Mouse (Mus musculus) induced T-regulatory cell, adult 2 months (primary cell): ENCODE results near the gene Zfp213.
"Not testable (repeated sequence)": the region's sequence is repeated elsewhere in the genome, so short reads cannot be mapped to it uniquely, and the experiment has no call there.

Source experiments
- DNase-seq: peaks from one replicate; pipeline ENCODE4 v3.0.0-alpha.2; 2012; ENCODE audit warnings: low read depth

Zfp213 gene

DNA sequence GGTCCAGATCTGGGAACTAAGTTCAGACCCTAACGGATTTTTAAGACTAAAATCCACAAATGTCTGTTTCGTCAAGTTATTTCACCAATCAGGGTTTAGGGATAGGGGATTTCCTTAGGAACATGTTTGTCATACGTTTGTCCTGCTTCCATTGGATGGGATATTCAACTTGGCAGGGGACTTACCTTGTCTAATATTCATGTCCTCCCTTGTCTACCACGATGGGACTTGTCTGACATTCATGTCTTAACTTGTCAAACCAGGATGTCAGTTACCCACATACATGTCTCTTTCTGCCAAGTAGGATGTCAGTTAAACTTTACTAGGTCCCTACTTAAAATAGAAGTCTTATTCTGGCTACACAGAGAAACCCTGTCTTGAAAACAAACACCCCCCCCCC is 20.1 kb downstream of the Zfp213 start:
- DNase-seq: peak; percentile 28

DNA sequence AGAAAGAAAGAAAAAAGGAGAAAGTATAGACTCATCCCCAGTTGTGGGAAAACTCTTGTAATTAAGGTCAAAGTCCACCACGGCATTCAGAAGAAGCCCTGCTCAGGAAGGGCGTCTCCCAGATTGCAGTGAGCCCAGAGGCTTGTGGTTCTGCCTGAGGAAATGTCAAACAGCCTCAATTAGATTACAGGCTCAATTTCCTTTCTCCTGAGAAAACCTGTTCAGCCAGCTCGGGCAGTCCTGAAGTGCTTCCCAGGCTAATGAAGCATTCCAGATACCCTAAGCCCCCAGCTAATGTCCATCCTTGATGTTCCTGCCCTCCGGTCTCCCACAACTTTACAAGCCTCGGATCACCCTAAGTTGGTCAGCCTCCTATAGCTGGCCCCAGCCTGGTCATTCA is 20.7 kb downstream of the Zfp213 start:
- peak; percentile 22 for DNase-seq

DNA sequence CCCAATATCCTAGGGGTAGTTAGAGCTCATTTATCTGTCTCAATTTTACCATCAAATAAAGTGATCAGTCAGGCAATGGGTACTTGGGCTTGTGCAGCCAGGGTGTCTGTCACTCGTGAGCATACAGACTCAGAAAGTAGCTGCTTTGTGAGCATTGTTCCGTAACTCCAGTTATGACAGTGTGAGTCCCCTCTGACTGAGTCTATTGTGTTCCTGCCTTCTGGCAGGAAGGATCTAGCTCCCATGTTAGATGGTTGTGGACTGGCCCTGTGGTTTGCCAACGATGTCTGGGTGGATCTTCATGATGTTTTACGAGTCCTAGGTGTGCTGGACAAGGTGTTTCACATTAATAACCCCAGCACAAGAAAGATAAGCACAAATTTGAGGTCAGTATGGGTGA is 21.2 kb downstream of the Zfp213 start:
- peak; percentile 14 for DNase-seq

DNA sequence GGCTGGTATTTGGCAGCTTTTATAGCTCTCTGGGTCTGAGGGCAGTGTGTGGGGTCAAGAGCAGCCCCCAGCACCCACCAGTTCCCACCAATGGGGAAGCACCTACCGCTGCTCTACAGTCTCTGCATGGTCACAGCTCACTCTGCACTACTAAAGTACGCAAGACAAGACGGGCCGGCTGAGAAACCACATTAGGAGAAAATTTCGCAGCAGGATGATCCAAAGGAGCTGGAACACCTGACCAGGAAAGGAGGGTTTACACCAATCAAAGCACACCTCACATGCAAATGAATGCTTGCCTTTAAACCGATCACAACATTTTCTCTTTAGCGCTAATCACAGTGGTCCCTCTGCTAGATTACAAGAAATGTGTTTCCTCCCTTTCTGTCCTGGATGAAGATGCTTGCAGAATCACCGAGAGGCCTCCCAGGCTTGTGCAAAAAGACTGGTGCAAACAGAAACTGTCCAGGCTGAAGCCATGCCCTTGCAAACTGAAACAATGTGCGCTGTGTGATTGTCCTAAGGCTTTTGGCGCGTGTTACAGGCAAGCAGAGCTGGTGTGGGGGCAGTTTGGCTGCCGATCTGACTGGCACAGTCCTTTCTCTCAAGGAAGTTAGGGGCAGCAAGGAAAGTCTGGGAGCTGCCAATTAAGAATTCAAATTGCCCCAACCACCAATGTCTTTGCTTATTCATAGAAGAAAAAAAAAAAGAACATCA is 21.9 kb downstream of the Zfp213 start:
- DNase-seq: no peak

DNA sequence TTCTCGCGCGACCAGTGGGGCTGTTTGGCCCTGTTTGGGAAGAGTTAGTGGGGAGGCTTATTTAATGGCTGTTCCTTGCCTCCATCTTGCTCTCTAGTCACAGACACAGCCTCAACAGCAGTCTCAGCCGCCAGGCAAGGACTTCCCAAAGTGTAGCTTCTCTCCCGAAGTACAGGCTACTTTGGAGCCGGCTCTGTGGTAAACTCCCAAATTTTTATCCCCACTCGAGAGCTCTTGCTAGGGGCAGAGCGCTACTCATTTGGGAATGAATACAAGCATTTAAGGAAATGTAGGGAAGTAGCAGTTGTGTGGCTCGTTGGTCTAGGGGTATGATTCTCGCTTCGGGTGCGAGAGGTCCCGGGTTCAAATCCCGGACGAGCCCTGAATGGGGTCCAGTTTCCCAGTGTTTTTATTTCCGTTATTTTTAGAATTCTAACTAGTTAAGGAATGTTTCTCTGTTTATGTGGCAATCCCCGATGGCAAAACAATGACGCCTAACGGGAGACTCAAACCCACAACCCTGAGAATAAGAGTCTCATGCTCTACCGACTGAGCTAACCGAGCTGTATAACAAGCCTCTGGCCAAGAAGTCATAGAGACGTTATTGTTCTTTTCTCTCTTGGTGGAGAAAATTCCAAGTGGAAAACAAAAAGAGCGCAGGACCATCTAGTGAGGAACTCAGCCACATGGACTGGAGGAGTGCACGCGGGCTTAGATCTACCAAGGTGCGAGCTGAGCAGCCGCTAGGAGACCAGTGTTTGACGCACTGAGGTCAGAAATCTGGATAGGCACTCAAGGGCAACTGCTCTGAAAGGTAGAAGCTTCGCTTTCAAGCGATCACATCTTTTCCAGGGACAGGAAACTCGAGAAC is 23.2 kb downstream of the Zfp213 start:
- no peak for DNase-seq

DNA sequence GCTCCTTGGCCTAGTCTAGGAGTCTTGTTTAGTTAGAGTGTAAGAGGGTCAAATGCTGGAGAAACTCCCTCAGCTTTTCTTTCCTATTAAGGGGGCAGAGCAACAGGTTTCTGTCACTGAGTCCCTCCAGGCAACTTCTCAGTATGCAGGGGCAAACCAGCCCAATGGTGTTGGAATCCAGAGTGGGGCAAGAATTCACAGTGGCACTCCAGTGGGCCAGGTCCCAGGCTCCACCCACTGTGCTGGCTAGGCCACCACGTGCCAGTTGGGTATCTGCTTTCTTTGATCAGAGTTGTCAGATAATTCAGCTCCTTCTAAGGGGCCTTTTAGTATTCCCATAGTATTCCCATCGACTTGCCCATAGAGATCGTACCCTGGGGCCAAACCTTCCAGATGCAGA is 23.9 kb downstream of the Zfp213 start:
- DNase-seq: no peak

DNA sequence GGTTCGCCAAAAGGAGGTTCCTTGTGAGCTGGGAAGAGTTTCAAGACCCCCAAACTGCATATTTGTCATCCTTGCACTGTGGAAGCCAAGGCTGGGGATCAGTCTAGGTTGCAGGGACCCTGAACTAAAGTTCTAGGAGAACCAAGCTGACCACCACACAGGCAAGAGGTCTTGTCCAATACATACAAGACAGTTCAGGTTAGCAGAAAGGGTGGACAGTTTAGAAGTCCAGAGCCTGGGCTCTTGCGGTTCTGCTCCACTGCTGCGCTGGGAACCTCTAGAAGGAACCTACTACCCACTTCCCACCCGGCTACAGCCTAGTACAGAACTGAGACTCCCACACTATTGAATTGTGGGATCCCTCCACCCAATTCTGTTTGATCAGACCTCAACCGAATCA is 24.4 kb downstream of the Zfp213 start:
- DNase-seq: no peak

DNA sequence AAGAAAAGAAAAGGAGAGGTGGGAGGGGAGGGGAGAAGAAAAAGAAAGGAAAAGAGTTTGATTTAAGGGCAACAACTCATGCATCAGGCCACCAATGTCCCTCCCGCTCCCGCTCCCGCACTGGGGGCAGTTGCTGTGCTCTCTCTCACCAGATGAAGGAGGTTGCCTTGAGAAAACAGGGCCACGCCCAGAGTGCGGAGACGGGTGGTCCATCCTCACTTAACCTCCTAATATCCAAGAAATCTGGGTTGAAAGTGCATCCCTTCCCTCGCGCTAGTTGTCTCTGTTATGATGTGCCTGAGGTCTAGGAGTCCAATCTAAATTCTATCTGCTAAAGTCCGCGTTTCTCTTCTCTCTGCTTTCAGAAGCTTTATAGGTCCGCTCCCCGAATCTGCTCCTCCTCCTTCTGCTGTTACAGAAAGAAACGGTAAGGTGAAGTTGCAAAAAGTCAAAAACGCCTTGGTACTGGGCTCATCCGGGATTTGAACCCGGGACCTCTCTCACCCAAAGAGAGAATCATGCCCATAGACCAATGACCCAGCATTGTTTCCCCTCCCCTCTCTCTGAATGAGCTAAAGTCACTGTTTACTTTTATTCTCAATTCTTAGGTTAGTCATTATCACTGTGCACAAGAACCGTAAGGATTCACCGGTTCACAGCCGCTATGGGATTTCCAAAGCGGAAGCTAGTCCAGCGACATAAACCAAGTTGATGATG is 25.6 kb downstream of the Zfp213 start:
- DNase-seq: peak; percentile 34

DNA sequence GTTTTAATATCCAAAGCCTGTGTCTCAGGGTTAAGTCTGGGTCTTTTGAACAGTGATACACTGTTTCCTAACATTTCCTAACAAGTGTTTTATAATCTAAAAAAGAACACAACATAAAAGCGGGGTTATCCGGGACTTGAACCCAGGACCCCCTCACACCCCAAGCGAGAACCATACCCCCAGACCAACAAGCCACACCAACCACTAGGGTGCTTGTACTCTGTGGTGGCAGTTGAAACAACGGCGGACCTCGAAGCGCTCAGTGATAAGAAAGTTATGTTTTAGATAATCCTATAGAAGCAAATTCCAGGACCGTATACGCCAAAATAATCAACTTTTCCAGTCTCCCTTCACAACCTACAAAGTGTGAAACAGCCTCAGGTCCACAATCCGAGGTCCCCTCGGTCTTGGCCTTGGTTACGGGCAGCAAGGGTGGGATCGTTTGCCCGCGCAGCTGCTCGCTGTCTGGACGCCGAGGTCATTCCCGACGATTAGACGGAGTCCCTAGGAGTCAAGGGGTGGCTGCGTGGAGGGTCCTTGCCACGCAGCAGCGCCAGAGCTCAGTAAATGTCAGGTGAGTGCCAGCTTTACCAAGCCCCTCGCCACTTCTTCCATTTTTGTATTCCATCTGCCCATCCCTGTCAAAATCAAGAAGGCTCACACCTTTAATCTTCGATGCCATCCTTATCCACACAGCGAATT is 26.3 kb downstream of the Zfp213 start:
- DNase-seq: no peak

DNA sequence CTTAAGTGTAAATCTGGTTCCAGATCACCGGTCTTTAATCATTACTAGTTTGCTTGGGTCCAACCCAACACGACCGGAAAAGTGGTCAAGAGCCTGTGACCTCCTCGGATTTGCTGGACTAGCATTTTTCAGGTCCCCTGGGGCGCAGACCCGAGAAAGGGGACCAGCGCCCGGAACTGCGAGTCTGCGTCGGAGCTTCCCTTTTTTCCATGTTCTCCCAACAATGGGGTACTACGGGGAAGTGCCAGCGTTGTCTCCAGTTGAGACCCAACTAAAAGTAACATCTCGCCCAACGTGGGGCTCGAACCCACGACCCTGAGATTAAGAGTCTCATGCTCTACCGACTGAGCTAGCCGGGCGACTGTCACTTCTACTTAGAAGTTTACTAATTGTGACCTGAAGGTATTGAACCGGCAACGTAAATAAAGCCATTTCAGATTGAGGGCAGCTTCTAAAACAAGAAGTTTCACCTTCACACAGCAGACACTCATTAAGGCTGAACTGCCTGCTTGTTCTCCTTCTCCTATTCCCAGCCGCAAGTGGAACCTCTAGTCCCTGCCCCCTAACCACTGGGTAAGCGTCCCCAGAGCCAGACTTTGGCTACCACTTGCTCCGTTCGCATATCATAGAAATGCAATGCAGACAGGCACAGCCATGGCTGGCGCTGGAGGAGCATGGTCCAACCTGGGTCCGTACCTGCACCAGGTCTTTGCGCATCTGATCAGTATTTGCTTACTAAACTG is 28.8 kb downstream of the Zfp213 start:
- DNase-seq: peak; percentile 40

DNA sequence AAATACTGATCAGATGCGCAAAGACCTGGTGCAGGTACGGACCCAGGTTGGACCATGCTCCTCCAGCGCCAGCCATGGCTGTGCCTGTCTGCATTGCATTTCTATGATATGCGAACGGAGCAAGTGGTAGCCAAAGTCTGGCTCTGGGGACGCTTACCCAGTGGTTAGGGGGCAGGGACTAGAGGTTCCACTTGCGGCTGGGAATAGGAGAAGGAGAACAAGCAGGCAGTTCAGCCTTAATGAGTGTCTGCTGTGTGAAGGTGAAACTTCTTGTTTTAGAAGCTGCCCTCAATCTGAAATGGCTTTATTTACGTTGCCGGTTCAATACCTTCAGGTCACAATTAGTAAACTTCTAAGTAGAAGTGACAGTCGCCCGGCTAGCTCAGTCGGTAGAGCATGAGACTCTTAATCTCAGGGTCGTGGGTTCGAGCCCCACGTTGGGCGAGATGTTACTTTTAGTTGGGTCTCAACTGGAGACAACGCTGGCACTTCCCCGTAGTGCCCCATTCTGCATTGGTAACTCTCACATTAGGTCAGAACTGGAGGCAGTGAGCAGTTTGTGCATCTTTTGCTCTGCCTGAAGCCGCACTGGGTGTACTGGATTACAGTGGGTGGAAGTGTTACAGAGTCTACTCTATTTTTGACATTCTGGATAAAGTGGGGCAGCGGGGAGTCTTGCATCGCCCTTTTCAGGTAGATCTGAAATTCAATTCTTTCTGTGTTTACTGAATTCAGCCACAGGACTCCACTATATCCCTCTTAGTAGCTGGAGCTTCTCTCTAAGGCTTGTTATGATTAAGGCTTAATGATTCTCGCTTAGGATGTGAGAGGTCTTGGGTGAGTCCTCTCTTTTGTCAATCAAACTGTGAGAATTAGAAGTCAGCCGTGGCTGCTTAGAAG is 30.2 kb downstream of the Zfp213 start:
- DNase-seq: peak; percentile 53

DNA sequence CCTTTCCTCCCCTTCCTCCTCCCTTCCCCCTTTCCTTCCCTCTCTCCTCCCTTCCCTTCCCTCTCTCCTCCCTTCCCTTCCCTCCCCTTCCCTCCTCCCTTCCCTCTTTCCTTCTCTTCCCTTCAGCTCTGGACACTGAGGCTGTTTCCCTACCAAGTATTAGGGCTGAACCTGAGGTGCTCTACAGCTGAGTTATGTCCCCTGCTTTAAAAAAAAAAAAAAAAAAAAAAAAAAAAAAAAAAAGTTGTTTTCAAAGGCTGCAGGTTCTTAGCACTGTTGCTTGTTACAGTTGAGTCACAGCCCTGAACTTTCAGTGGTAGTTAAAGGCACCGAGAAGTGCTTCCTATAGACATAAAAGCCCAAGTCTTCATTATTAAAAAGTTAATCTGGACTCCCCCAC is 32.6 kb downstream of the Zfp213 start:
- DNase-seq: not testable (repeated sequence)

DNA sequence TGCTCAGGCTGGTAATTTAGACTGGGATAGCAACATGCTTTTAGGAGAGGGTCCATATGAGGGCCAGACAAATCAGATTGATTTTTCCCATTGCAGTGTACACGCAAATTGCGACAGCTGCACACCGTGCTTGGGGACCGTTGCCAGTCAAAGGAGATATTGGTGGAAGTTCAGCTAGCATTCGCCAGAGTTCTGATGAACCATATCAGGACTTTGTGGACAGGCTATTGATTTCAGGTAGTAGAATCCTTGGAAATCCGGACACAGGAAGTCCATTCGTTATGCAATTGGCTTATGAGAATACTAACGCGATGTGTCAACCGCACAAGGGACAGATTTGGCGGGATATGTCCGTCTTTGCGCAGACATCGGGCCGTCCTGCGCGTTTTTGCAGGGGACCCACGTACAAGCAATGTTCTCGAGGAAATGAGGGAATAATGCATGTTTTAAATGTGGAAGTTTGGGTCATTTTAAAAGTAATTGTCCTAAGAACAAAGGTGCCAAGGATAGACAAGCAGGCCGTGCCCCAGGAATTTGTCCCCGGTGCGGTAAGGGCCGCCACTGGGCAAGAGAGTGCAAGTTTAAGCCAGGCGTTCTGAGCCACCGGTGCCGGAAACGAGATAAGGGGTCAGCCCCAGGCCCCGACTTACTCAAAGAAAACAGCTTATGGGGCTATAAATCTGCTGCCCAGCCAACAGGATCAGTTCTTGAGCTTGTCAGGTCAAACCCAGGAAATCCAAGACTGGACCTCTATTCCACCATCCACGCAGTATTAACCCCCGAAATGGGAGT is 40.9 kb downstream of the Zfp213 start:
- not testable (repeated sequence) for DNase-seq

DNA sequence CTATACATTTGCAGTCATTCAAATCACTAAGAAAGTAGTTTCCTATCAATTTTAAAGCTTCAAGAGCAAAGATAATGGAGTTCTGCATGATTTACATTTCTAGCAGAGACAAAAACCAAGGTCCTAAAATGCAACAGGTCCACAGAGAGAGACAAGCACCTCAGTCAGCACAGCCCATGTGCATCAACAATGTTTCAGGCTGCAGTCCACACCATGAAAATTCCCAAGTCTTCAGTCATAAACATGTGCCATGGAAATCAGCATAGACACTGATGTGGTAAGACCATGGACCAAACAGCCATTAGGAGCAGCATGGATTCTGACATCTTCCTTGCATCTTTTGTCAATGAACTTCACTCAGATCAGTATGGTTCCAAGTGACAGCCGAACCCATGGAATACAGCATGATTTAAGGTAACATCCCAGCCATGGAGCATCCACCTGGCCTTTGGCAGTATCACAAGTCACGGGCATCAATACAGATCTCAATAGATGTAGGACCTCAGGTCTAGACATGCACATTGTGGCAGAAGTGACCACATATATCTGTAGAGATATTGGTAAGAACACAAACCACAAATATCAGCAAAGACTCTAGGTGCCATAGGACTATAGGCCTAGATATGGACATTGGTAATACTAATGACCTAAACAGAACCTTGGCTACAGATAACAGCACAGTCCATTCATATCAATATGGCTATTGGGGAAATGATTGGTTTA is 45.2 kb downstream of the Zfp213 start:
- no peak for DNase-seq
